ENCODE assay signal across 9 mouse cellular contexts in genomic region chr14:49801444-49801843, GRCm38 (mm10). TPM values are rescaled to one million over a fixed set of nuclear protein-coding genes. Genes with fewer than 3 reads are reported as not detected.
DNase-seq lines count a peak whose midpoint lies in the region; ATAC-seq and TF ChIP-seq lines count a peak whose summit lies in the region.
"Had no signal": no experiment of that assay in that cellular context is flagged by ENCODE, and none has a peak within 500 bp of the region (broad histone marks: within the 10 kb centered on the region; RNA-seq: fewer than 3 reads in every experiment).

No protein-coding gene starts in this region.

- H3K79me2 ChIP-seq in heart, adult 2 months (replicated peaks; ENCODE audit: control insufficient read depth, insufficient read depth, low read length) = no peaks in the 10 kb centered on the region

- H3K27ac ChIP-seq in heart, adult 2 months = no peak overlapping the region
- H3K27ac ChIP-seq in heart, embryonic 12.5 days (ENCODE audit: poor library complexity, severe bottlenecking) = no peak overlapping the region
- no peak overlapping the region for H3K27ac ChIP-seq in midbrain, embryonic 10.5 days (replicated peaks)
- no peak overlapping the region for H3K27ac ChIP-seq in midbrain, embryonic 16.5 days (ENCODE audit: low read length)
- H3K27ac ChIP-seq in midbrain, embryonic 13.5 days = no peak overlapping the region
- H3K27ac ChIP-seq: macrophage had no signal

- H3K36me3 ChIP-seq in heart, adult 2 months (ENCODE audit: control insufficient read depth, insufficient read depth, low read length) = no peaks in the 10 kb centered on the region
- no peaks in the 10 kb centered on the region for H3K36me3 ChIP-seq in heart, embryonic 12.5 days
- no peaks in the 10 kb centered on the region for H3K36me3 ChIP-seq in midbrain, embryonic 10.5 days
- H3K36me3 ChIP-seq in midbrain, embryonic 16.5 days (ENCODE audit: control insufficient read depth, insufficient read depth, low read length) = no peaks in the 10 kb centered on the region
- H3K36me3 ChIP-seq in midbrain, embryonic 13.5 days = no peaks in the 10 kb centered on the region

- no peak overlapping the region for H3K4me3 ChIP-seq in heart, adult 2 months
- no peak overlapping the region for H3K4me3 ChIP-seq in heart, embryonic 12.5 days
- H3K4me3 ChIP-seq in midbrain, embryonic 10.5 days = no peak overlapping the region
- no peak overlapping the region for H3K4me3 ChIP-seq in midbrain, embryonic 16.5 days (ENCODE audit: low read depth, low read length)
- no peak overlapping the region for H3K4me3 ChIP-seq in midbrain, embryonic 13.5 days (replicated peaks)

- TF ChIP-seq CTCF in heart, adult 2 months (IDR thresholded peaks at IDR 0.05) = peak; percentile 70

- no peaks in the 10 kb centered on the region for H3K9me3 ChIP-seq in heart, embryonic 12.5 days (replicated peaks)
- no peaks in the 10 kb centered on the region for H3K9me3 ChIP-seq in midbrain, embryonic 10.5 days (replicated peaks)
- H3K9me3 ChIP-seq in midbrain, embryonic 16.5 days (replicated peaks; ENCODE audit: control insufficient read depth, low read length, poor library complexity, severe bottlenecking) = no peaks in the 10 kb centered on the region
- H3K9me3 ChIP-seq in midbrain, embryonic 13.5 days = no peaks in the 10 kb centered on the region

- H3K27me3 ChIP-seq in heart, adult 2 months (ENCODE audit: control insufficient read depth, insufficient read depth, low read length) = no peaks in the 10 kb centered on the region
- H3K27me3 ChIP-seq in heart, embryonic 12.5 days (replicated peaks) = no peaks in the 10 kb centered on the region
- H3K27me3 ChIP-seq in midbrain, embryonic 10.5 days (ENCODE audit: low read depth, poor library complexity, severe bottlenecking) = no peaks in the 10 kb centered on the region
- H3K27me3 ChIP-seq in midbrain, embryonic 16.5 days (ENCODE audit: control insufficient read depth, insufficient read depth, low read depth, low read length) = no peaks in the 10 kb centered on the region
- no peaks in the 10 kb centered on the region for H3K27me3 ChIP-seq in midbrain, embryonic 13.5 days

- no peak for TF ChIP-seq EP300 in heart, adult 2 months (IDR thresholded peaks at IDR 0.05; ENCODE audit: insufficient read depth, low read depth, low read length)

- H3K4me1 ChIP-seq in heart, adult 2 months (ENCODE audit: control insufficient read depth, insufficient read depth, low read length) = no peaks in the 10 kb centered on the region
- no peaks in the 10 kb centered on the region for H3K4me1 ChIP-seq in heart, embryonic 12.5 days (replicated peaks)
- H3K4me1 ChIP-seq in midbrain, embryonic 10.5 days = no peaks in the 10 kb centered on the region
- H3K4me1 ChIP-seq in midbrain, embryonic 16.5 days (ENCODE audit: control insufficient read depth, insufficient read depth, low read length) = no peaks in the 10 kb centered on the region
- H3K4me1 ChIP-seq in midbrain, embryonic 13.5 days (replicated peaks) = no peaks in the 10 kb centered on the region

- intact Hi-C loops in heart, adult 2 months (cut with DNase I) = no loop called here

- 8% methylated on average over 4 of the region's 4 CpGs for WGBS in heart, adult 2 months
- 12% methylated on average over 4 of the region's 4 CpGs for WGBS in heart, embryonic 12.5 days
- 17% methylated on average over 4 of the region's 4 CpGs for WGBS in midbrain, embryonic 10.5 days
- WGBS in midbrain, embryonic 16.5 days = 10% methylated on average over 4 of the region's 4 CpGs
- 10% methylated on average over 4 of the region's 4 CpGs for WGBS in midbrain, embryonic 13.5 days

- ATAC-seq in heart, embryonic 12.5 days (ENCODE audit: insufficient number of reproducible peaks, low FRiP score) = no peak
- no peak for ATAC-seq in midbrain, embryonic 16.5 days
- 0 out of 2 replicates have a peak, but pooled peaks have one; percentile 60 for ATAC-seq in midbrain, embryonic 13.5 days

- no peak for TF ChIP-seq POLR2A in heart, adult 2 months (IDR thresholded peaks at IDR 0.05; ENCODE audit: insufficient read depth, low read depth, low read length)

- DNase-seq in heart, adult 2 months = no peak
- DNase-seq in midbrain, embryonic 10.5 days (ENCODE audit: low spot score) = peak; percentile 15
- peak; percentile 74 for DNase-seq in embryo, embryonic 10.5 days (ENCODE audit: low spot score)
- DNase-seq in gastrocnemius, adult 8-10 months (ENCODE audit: low spot score in 2 of 2) = no peak
- no peak for DNase-seq in urinary bladder, postnatal 25 days (ENCODE audit: low spot score)

- no peak overlapping the region for H3K9ac ChIP-seq in heart, adult 2 months (ENCODE audit: low read depth, low read length)
- no peak overlapping the region for H3K9ac ChIP-seq in heart, embryonic 12.5 days
- no peak overlapping the region for H3K9ac ChIP-seq in midbrain, embryonic 16.5 days (ENCODE audit: low read depth, low read length)
- H3K9ac ChIP-seq in midbrain, embryonic 13.5 days (replicated peaks) = no peak overlapping the region

- H3K4me2 ChIP-seq in heart, embryonic 12.5 days = no peak overlapping the region
- no peak overlapping the region for H3K4me2 ChIP-seq in midbrain, embryonic 16.5 days (ENCODE audit: low read length)
- H3K4me2 ChIP-seq in midbrain, embryonic 13.5 days (replicated peaks) = no peak overlapping the region

RNA-seq across cellular contexts. Expression of gene Armh4, which starts 18.3 kb away (rescaled TPM):
- total RNA-seq in heart, adult 2 months (2021) = 10 to 100 TPM in 1 of 2 experiments, 1 to 10 TPM in 1; 9.0 to 10.3 TPM
- polyA plus RNA-seq in heart, adult 2 months (2012; rRNA removed) = 4.1 and 12.6 TPM in 2 replicates
- 87.8 and 93.9 TPM in 2 replicates for polyA plus RNA-seq in heart, embryonic 12.5 days (2016; fragmentation: Nextera tagmentation; extraction: Ambion mirVana)
- polyA plus RNA-seq in midbrain, embryonic 10.5 days (2016; fragmentation: Nextera tagmentation; extraction: Ambion mirVana) = 57.4 and 63.5 TPM in 2 replicates
- polyA plus RNA-seq in midbrain, embryonic 16.5 days (2015; fragmentation: Nextera tagmentation; extraction: Ambion mirVana) = 23.2 and 24.4 TPM in 2 replicates
- 31.0 and 32.9 TPM in 2 replicates for polyA plus RNA-seq in midbrain, embryonic 13.5 days (2015; fragmentation: Nextera tagmentation; extraction: Ambion mirVana)
- total RNA-seq in gastrocnemius, adult 8-10 months (2022) = under 1 TPM; 0.70 to 0.99 (median 0.75) TPM
- polyA plus RNA-seq: macrophage had no signal

Comparison
In these comparisons a context has a peak if more than half of its experiments do, and no peak if none do; other contexts are left out.
1. DNase-seq: peak in midbrain, embryonic 10.5 days (single experiment) and embryo, embryonic 10.5 days (single experiment); none in heart, adult 2 months (0 of 2), gastrocnemius, adult 8-10 months (0 of 2) and urinary bladder, postnatal 25 days (single experiment).